Mouse (Mus musculus) hindbrain, embryonic 14.5 days (tissue): Measurements from ENCODE around the gene Copz1. TPM values are rescaled to one million over a fixed set of nuclear protein-coding genes. Genes with fewer than 3 reads are reported as not detected.
A peak's percentile ranks its signal among the peaks of the same experiment; 100 is the strongest.

Experiments
- ATAC-seq: fragments of 200-750 bp; cut with Nextera tagmentation; 2 replicates; pipeline ENCODE4 v1.8.0; 2017; ENCODE audit warnings: moderate number of reproducible peaks, mild to moderate bottlenecking, moderate TSS enrichment, moderate library complexity; ENCODE audit not compliant: low FRiP score
- DNase-seq: peaks from one replicate; pipeline ENCODE4 v3.0.0-alpha.2; 2015; ENCODE audit warnings: low spot score
- H3K27ac ChIP-seq: fragments of 300-500 bp; sonication (generic); 2 replicates; pipeline ENCODE4 v1.5.1; 2014; ENCODE audit warnings: mild to moderate bottlenecking, moderate library complexity
- H3K27me3 ChIP-seq: fragments of 300-500 bp; sonication (generic); 2 replicates; pipeline ENCODE4 v1.6.1; 2014; ENCODE audit warnings: mild to moderate bottlenecking, low read length, mixed read lengths; ENCODE audit not compliant: control insufficient read depth, insufficient read depth
- H3K36me3 ChIP-seq: fragments of 300-500 bp; sonication (generic); replicated peaks from 2 replicates; pipeline ENCODE4 v1.6.1; 2014; ENCODE audit not compliant: control insufficient read depth, insufficient read depth
- H3K4me1 ChIP-seq: fragments of 300-500 bp; sonication (generic); replicated peaks from 2 replicates; pipeline ENCODE4 v1.6.1; 2014; ENCODE audit warnings: antibody characterized with exemption, low read length, mixed read lengths; ENCODE audit not compliant: control insufficient read depth, insufficient read depth
- H3K4me2 ChIP-seq: fragments of 300-500 bp; sonication (generic); replicated peaks from 2 replicates; pipeline ENCODE4 v1.6.1; 2014; ENCODE audit warnings: mild to moderate bottlenecking, moderate library complexity
- H3K4me3 ChIP-seq: fragments of 300-500 bp; sonication (generic); replicated peaks from 2 replicates; pipeline ENCODE4 v1.5.1; 2014; ENCODE audit warnings: mild to moderate bottlenecking, low read length
- H3K9ac ChIP-seq: fragments of 300-500 bp; sonication (generic); 2 replicates; pipeline ENCODE4 v1.6.1; 2014
- H3K9me3 ChIP-seq: fragments of 300-500 bp; sonication (generic); 2 replicates; pipeline ENCODE4 v1.6.1; 2016; ENCODE audit warnings: low read length; ENCODE audit not compliant: control insufficient read depth
- WGBS: fragments of 180-500 bp; shearing (Covaris S2); extraction: QIAGEN DNeasy Blood & Tissue Kit; methylation state at CpG from one replicate; pipeline ENCODE4 v1.1.7; 2014; 5-methylcytosine and 5-hydroxymethylcytosine counted together
- polyA plus RNA-seq: library from polyadenylated mRNA; unstranded; fragments of >200 nt; fragmentation: Nextera tagmentation; extraction: Ambion mirVana; gene quantifications from 2 replicates; pipeline ENCODE4 v1.2.1, GENCODE M21; 2014

The Copz1 gene
- polyA plus RNA-seq, 1 experiment from 2014 or later: 214 TPM

DNA sequence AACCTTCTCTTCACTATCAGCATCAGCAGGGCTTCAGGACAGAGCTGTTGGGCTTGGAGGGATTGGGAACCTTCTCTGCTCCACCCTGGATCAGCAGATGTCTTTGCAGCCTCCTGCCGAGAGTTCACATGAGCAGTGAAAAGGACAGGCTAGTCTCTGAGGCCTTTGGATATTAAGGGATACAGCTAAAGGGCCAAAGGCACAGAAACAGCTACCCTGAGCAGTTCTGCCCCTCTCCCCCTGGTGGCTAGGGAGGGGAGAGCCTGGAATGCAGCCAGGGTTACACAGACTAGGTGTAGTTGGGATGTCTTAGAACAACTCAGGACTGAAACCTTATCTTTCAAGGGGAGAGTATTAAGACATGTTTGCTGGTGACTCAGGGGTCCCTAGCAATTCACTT is 48.6 kb downstream of the Copz1 start:
- DNase-seq (no peak), ATAC-seq (no peak)
- Histone ChIP-seq H3K27me3 (no peaks in the 10 kb centered on the region), H3K4me3 (no peak overlapping the region), H3K27ac (no peak overlapping the region), H3K9ac (no peak overlapping the region), H3K36me3 (peaks cover 31% of the 10 kb centered on the region), H3K4me1 (peaks cover 24% of the 10 kb centered on the region), H3K9me3 (no peaks in the 10 kb centered on the region), H3K4me2 (no peak overlapping the region)
- WGBS: 56% methylated on average over 1 of the region's 1 CpGs

DNA sequence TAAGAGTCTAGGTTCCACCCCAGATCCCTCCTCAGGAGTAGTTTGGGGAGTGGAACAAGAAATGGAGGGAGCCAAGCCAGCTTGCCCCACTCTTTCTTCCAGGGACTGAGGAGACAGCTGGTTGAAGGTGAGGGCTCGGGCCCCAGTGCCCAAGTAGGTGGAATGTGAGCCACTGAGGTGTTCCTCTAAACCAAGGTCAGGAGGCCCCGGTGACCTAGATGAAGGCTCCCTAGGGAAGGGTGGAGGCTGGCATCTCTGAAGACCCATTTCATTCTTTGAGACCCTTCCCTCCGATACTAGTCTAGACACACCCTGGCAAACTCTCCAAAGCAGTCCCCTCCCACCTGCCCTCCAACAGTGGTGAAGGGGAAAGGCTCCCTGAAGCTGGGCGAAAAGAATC is 49.9 kb downstream of the Copz1 start:
- ATAC-seq: no peak
- WGBS: 51% methylated on average over 4 of the region's 4 CpGs

DNA sequence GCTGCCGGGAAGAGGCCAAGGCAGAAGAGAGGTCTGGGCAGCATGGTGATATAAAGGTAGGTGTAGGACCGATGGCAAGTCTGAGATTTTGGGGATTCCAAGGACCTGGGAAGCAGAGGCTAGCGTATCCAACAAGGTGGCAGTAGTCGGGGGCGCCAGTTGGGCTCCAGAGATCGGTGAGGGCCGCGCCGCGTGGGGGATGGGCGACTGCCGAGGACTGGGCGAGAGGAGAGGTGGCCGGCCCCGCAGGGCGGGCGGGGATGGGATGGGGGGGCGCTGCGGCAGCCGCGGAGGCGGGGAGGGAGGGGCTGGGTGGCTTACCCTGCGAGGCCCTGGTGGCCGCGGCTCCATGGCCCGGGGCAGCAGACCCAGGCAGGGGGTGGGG is 50.5 kb downstream of the Copz1 start:
- Histone ChIP-seq H3K27ac (peak overlapping the region; percentile 74), H3K9me3 (no peaks in the 10 kb centered on the region), H3K4me1 (peaks cover 24% of the 10 kb centered on the region), H3K4me3 (peak overlapping the region; percentile 69), H3K9ac (peak overlapping the region; percentile 80), H3K4me2 (peak overlapping the region; percentile 86), H3K27me3 (no peaks in the 10 kb centered on the region), H3K36me3 (peaks cover 12% of the 10 kb centered on the region)
- DNase-seq (peak; percentile 55), ATAC-seq (peak; percentile 84)
- WGBS: under 1% methylated on average over 8 of the region's 26 CpGs

More for the DNA sequence above, 49.9 kb downstream of the Copz1 start:
- DNase-seq: no peak
- H3K4me2 ChIP-seq: peak overlapping the region; percentile 86
- peak overlapping the region; percentile 74; the same call in 1 of the 2 replicates for H3K27ac ChIP-seq
- H3K9me3 ChIP-seq: no peaks in the 10 kb centered on the region
- H3K9ac ChIP-seq: peak overlapping the region; percentile 80
- no peaks in the 10 kb centered on the region for H3K27me3 ChIP-seq
- peaks cover 24% of the 10 kb centered on the region for H3K4me1 ChIP-seq
- H3K4me3 ChIP-seq: peak overlapping the region; percentile 69
- H3K36me3 ChIP-seq: peaks cover 19% of the 10 kb centered on the region

DNA sequence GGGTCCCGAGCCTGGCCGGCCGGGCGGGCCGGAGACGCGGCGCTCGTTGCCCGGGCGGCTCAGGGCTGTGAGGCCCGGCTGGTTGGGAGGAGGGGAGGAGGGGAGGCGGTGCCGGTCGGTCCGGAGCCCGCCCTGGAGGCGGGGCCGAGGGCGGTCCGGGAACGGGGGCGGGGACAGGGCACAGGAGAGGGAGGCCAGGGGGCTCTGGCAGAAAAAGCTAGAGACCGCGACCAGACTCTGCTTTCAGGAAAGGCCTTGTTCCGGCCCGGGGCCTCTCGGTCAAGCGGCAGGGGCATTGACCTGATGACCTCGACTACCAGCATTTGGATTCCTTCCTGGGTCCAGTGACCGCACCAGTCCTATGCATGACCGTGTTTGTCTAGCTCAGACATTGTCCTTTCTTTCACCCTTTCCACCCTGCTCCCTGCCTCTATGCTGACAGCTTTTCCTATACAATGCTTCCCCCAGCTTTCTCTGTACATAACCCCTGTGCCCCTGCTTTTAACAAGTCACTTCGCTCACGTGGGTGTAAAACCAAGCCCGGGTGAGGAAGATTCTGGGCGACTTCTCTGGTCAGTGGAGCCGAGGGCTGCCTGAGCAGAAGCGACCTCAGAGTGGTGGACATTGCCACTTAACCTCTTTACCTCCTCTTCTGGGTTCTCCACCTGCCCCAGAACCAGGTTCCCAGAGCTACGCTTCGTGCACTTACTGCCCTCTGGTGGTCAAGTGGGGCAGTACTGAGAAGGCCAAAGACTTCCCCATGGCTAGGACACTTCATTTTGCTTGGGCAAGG is 51.1 kb downstream of the Copz1 start:
- H3K4me3 ChIP-seq: peak overlapping the region; percentile 69
- DNase-seq (peak; percentile 81), ATAC-seq (peak; percentile 97)
- H3K4me1 ChIP-seq: peaks cover 24% of the 10 kb centered on the region
- H3K27me3 ChIP-seq: no peaks in the 10 kb centered on the region
- 1% methylated on average over 28 of the region's 40 CpGs for WGBS
- peak overlapping the region; percentile 80 for H3K9ac ChIP-seq
- H3K4me2 ChIP-seq: peak overlapping the region; percentile 86
- peaks cover 6% of the 10 kb centered on the region for H3K36me3 ChIP-seq
- H3K9me3 ChIP-seq: no peaks in the 10 kb centered on the region
- peak overlapping the region; percentile 74 for H3K27ac ChIP-seq

DNA sequence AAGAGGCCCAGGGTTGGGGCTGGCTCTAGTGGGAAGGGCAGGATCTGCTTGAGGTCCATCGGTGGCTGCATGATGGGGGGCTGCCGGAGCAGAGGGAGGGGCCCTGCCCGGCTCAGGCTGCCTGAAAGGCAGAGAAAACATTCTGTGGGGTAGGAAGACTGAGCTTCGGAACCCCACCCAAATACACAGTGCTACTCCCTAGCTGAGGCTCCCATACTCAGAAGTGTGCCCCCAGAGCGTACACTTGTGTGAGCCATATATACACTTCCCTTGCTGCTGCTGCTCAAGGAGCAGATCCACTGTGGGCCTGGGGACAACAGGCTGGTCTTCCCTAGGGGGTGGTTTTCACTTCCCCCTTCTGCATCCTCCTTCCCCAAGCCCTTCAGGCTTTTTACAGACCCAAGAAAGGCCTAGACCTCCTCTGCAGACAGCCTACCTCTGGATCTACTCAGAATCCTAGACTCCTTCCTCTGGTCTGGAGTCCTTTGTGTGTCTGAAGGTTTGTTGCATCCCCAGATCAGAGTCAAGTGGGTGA is 60.6 kb downstream of the Copz1 start:
- DNase-seq (no peak), ATAC-seq (no peak)
- H3K4me2 ChIP-seq: no peak overlapping the region
- no peak overlapping the region for H3K4me3 ChIP-seq
- H3K9ac ChIP-seq: no peak overlapping the region
- WGBS: 70% methylated on average over 5 of the region's 5 CpGs
- no peak overlapping the region for H3K27ac ChIP-seq
- H3K4me1 ChIP-seq: no peaks in the 10 kb centered on the region
- no peaks in the 10 kb centered on the region for H3K9me3 ChIP-seq
- H3K27me3 ChIP-seq: no peaks in the 10 kb centered on the region
- H3K36me3 ChIP-seq: no peaks in the 10 kb centered on the region

DNA sequence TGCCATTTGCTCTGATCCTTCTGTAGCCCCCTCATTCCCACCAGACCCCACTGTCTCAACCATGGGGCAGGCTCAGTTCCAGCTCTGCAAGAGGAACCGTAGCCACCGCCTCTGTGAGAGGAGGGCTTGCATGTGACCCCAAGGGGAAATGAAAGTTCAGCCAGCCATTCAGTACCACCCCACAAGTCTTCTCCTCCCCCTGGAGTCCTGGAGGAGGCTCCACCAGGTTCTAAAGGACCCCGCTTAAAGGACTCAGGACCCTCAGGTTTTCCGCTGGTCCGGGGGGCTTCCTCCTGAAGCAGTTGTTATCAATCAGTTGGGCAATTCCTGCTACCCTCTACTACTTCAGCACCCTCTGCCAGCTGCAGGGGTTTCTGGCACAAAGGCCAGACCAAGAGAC is 61.2 kb downstream of the Copz1 start:
- DNase-seq: no peak
- Histone ChIP-seq H3K4me3 (no peak overlapping the region), H3K4me1 (no peaks in the 10 kb centered on the region), H3K4me2 (no peak overlapping the region), H3K36me3 (no peaks in the 10 kb centered on the region), H3K9me3 (no peaks in the 10 kb centered on the region), H3K27ac (no peak overlapping the region), H3K27me3 (no peaks in the 10 kb centered on the region), H3K9ac (no peak overlapping the region)
- 65% methylated on average over 5 of the region's 5 CpGs for WGBS
- no peak for ATAC-seq

DNA sequence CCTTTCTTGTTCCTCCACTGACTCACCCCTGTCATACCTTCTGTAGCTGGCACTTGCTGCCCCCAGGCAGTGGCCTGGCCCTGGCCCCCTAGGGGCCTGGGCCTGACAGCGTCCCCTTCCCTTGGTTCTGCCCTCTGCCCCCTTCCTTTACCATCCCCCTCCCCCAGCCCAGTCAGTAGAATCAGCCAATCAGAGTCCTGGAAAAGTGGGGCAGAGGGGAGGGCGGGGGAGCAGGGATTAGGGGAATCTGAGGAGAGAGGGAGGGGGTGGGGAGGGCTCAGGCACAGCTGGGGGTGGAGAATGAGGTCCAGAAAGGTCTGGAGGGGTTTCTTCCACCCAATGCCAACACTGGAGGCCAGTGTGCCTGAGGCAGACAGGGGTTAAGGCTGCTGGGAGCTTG is 61.7 kb downstream of the Copz1 start:
- H3K9me3 ChIP-seq: no peaks in the 10 kb centered on the region

DNA sequence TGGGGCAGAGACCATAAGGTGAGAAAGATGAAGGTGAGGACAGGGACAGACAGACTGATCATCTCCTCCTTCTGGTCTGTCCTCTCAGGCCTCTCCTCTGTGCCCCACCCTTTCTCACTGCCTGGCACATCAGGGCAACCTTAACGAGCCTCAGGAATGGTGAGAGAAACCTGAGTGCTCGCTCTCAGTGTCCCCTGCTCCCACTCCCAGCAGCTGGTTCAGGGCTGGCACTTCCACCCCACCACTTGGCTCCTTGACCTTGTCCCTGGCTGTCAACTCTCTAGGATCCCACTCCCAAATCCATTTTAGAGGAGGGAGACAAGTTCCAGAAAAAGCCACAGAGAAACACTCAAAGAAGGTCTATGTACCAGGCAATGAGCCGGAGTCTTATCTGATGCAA is 62.5 kb downstream of the Copz1 start:
- 63% methylated on average over 3 of the region's 3 CpGs for WGBS
- Histone ChIP-seq H3K4me3 (no peak overlapping the region), H3K4me1 (no peaks in the 10 kb centered on the region), H3K4me2 (no peak overlapping the region), H3K27ac (no peak overlapping the region), H3K27me3 (no peaks in the 10 kb centered on the region), H3K36me3 (no peaks in the 10 kb centered on the region), H3K9ac (no peak overlapping the region), H3K9me3 (no peaks in the 10 kb centered on the region)
- ATAC-seq (no peak), DNase-seq (no peak)

More for the DNA sequence above, 61.7 kb downstream of the Copz1 start:
- Histone ChIP-seq H3K4me3 (no peak overlapping the region), H3K27me3 (no peaks in the 10 kb centered on the region), H3K36me3 (no peaks in the 10 kb centered on the region), H3K4me1 (no peaks in the 10 kb centered on the region), H3K27ac (no peak overlapping the region), H3K4me2 (no peak overlapping the region), H3K9ac (no peak overlapping the region)
- 10% methylated on average over 2 of the region's 2 CpGs for WGBS
- DNase-seq (no peak), ATAC-seq (no peak)

DNA sequence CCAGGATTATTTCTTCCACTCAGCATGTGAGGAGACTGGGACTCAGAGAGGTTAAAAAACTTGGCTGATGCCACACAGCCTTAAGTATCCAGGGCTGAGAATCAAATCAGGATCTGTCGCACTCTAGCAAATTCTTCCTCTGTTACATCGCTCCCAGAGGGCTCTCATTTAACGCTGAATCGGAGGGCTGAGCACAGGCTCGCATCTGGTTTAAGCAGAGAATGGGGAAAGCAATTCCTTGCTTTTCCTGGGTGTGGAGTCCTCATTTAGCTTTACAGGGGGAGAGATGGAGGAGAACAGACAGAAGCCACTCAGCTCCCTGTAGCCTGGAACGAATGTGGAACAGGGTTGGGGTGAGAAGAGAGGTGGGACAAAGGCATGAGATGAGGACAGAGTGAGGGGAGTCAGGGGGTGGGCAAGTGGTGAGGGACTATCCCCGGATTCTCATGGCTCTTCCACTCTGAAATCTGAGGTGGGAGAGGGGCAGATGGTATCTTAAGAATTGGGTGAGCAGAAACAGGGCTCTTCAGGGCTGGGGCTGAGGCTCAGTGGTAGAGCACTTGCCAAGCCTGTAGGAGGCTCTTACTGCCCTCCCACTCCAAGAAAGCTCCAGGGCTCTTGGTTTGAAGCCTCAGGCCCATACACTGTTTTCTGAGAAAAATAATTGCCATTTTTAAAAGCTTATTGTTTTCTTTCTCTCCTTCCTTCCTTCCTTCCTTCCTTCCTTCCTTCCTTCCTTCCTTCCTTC is 63.1 kb downstream of the Copz1 start:
- H3K9ac ChIP-seq: no peak overlapping the region

More for the DNA sequence above, 63.1 kb downstream of the Copz1 start:
- H3K9me3 ChIP-seq: no peaks in the 10 kb centered on the region
- H3K27ac ChIP-seq: no peak overlapping the region
- H3K4me1 ChIP-seq: 0 out of 2 replicates have a peak, but pooled peaks cover 3% of the 10 kb centered on the region
- no peaks in the 10 kb centered on the region for H3K27me3 ChIP-seq
- no peak overlapping the region for H3K4me3 ChIP-seq
- 34% methylated on average over 7 of the region's 7 CpGs for WGBS
- no peak for DNase-seq
- no peaks in the 10 kb centered on the region for H3K36me3 ChIP-seq
- H3K4me2 ChIP-seq: no peak overlapping the region
- ATAC-seq: no peak
